Mouse (Mus musculus) lung, postnatal 10 days (tissue): Measurements from ENCODE around the gene Pcsk4.
"Not testable (repeated sequence)": the region's sequence is repeated elsewhere in the genome, so short reads cannot be mapped to it uniquely, and the experiment has no call there.

Source experiments
- DNase-seq: peaks from one replicate; pipeline ENCODE4 v3.0.0; 2021

The Pcsk4 gene

DNA sequence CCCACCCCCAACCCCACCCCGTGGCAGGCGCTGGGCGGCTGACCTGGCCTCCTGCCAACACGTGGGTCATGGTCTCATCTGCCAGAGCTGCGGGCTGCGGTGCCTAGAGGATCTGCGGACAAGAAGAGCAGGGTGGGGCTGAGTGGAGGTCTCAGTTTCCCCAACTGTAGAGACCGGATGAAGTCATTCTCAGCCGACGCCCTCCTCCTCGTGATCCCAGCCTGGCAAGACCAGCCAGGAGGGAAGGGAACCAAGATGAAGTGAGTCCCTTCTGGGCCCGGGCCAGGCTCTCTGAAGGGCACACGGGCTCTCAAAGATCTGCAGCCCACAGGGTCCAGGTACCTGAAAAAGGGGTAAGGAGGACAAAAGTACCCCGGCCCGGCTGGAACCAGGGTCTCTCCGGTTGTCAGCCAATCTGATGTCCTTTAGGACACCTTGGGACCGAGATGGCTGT lies 18.2 kb upstream of the Pcsk4 start:
- peak; percentile 35 for DNase-seq

GRCm38 (mm10) chr10:80345929-80346328 lies 16.6 kb upstream of the Pcsk4 start:
- DNase-seq, result not testable (repeated sequence)

- DNase-seq, result peak; percentile 49
These were observed 15.8 kb upstream of the Pcsk4 start for GRCm38 (mm10) chr10:80345122-80345521.

DNA sequence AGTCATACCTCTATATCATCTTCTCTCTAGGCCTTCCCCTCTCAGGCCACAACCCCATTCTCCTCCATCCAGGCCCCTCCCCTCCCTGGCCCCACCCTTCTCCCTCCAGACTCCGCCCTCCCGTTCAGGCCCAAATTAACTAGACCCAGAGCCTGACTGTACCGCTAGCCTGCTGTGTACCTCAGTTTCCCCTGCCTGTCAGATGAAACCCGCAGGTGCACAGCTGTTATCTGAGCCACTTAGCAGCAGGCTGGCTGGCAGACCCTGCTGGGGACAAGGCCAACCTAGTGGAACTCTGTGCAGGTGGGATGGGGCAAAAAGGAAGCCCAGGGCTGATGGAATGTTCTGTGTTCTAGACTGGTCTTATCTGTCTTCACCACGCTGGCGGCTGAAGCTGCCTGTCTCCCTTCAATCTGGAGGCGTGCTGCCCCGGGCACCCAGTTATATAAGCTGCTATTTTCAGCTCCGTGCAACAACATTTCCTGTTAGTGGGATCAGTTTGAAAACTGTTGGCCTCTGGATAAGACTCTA lies 14.9 kb upstream of the Pcsk4 start:
- DNase-seq, result peak; percentile 45

- DNase-seq, result no peak
These were observed 14.2 kb upstream of the Pcsk4 start for GRCm38 (mm10) chr10:80343425-80343895.

- peak; percentile 84 for DNase-seq
These were observed 13.6 kb upstream of the Pcsk4 start for GRCm38 (mm10) chr10:80342749-80343424.

DNA sequence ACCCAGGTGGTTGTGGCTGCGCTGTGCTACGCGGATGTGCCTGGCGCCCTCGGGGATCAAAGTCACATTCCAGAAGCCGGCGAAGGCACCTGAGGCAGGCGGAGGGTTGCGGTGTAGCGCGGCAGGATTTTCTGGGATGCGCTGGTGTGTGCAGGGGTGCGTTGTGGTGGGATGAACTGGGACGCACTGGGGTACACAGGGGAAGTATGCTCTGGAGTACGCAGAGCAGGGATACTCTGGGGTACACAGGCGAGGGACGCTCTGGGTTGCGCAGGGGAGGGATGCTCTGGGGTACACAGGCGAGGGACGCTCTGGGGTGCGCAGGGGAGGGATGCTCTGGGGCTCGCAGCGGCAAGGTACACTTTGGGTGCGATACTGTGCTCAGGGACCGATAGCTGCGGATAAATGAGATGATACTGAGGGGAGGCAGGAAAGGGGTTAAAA lies 13.0 kb upstream of the Pcsk4 start:
- DNase-seq, result no peak

DNA sequence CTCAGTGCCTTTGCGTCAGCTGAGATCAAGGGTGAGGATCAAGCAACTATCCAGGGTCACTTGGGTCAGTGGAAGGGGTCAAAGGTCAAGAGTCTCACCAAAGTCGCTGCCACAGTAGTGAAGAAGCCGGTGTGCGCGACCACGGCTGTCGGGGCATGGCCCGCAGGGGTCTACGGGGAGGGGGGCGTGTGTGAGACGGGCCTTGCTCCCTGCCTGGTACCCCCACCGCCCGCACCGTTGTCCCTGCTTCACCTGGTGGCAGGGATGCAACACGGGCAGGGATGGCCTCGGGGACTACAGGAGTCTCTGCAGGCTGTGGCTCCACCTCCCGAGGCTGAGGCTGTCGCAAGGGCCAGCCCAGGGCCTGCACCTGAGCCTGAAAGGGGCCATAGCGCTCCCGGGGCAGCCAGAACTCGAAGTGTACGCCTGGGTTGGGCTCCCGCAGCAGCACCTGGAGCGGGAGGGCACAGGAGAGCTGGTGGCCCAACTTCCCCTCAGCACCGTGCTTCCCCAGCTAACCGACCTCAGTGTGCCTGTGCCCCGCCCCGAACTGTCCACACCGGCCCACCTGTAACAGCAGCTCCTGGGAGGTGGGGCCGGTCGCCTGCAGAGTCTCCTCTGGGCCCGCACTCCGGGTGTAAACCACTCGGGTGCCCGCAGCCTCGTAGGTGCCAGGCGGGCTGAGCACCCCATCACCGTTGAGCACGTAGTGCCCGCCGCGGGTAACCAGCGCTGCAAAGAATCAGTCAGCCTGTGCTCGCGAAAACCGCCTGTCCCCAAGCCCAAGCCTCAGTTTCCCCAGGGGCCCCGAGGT lies 12.4 kb upstream of the Pcsk4 start:
- DNase-seq, result no peak

- DNase-seq, result no peak
These were observed 11.7 kb upstream of the Pcsk4 start for GRCm38 (mm10) chr10:80341026-80341425.

DNA sequence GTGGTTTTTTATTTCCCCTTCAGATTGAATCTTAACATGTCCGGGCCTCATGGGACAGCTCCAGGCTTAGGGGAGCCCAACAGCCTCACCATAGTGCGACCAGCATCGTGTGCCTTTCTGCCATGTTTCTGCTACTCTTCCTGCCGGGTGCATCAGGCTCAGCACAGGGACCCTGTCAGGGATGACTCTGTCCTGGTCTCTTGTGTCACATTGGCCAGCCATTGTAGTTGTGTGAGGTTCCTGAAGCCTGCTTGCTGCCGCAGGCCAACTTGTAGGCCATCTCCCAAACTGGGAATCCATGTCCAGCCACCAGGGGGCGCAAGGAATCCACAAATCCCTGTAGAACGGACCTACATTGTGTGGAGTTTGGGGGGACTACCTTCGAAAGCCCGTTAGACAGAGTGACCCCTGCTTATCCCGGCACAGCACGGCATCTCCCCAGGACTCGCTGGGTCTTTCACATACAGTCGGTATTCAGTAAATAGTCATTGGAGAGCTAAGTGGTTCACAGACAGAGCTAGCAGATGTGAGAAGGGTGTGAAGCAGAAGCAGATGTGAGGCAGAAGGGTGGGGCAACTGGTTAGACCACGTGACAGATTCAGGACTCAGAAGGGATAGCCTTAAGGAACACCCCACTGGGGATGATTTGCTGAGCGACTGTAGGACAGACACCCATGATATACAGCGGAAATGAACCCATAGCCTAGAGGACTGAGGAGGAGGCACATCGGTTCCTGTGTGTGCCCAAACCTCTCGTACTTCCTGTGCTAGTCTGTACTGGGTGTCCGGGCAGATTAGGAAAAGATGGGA lies 10.8 kb upstream of the Pcsk4 start:
- peak; percentile 91 for DNase-seq

GRCm38 (mm10) chr10:80336263-80336662 lies 7.0 kb upstream of the Pcsk4 start:
- DNase-seq, result no peak

DNA sequence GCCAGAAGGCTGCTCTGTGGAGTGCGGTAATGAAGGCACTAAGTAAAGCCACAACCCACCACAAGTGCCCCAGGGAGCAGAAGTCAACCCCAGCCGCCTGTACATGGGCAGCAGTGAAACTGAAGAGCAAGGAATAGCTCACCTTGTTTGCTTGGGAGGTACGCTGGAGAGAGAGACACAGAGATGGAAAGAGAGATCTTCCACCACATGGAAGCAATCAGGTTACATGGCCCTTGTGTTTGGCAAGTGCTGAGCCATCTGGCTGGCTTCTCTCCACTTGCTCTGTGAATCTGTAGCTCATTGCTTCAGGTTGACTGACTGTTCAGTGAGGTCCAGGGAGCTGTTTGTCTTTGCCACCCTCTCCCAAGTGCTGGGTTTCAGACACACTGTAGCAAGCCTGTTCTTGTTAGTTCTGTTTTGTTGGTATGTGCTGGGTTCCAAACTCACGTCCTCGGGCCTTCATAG lies 3.3 kb upstream of the Pcsk4 start:
- no peak for DNase-seq

GRCm38 (mm10) chr10:80331636-80332524 lies 2.6 kb upstream of the Pcsk4 start:
- no peak for DNase-seq

DNA sequence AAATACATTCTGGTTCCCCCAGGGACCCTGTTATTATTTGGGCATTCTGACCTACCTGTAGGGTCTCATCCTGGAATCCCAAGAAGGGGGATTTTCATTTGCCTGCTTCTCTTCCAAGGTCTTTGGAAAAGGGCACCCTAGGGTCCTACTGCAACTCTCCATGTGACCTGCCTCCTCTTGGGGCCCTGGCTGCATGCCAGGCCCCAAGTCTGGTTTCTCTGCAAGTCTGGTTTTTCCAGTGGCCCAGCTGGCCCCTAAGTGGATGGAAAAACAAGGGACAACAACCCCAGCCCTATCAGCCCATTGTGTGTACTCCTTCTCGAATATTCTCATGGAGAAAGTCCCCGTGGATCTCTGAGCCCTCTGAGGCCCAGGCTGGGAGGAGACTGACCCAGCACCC lies 1.6 kb upstream of the Pcsk4 start:
- DNase-seq, result no peak

- no peak for DNase-seq
These were observed 786 bp upstream of the Pcsk4 start for GRCm38 (mm10) chr10:80330084-80330483.

DNA sequence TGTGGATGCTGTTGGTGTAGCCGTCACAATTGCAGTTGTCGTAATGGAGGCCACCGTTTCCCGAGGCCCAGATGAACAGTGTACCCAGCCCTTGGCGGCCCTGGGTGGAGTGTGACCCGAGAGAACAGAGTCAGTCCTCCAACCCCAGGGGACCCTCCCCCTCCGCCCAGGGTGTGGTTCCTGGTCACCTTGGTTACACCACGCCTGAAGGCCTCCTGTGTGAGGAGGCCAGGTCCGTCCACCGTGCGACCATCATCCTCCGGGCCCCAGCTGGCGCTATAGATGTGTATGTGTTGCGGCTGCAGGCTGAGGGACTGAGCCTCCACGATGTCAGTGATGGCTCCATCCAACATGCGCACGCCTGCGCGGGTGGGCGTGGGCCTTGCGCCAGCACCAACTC lies 4.3 kb downstream of the Pcsk4 start:
- no peak for DNase-seq

GRCm38 (mm10) chr10:80324120-80325037 lies 4.9 kb downstream of the Pcsk4 start:
- no peak for DNase-seq

- DNase-seq, result peak; percentile 85
These were observed 5.8 kb downstream of the Pcsk4 start for GRCm38 (mm10) chr10:80323261-80324119.

- peak; percentile 47 for DNase-seq
These were observed 6.5 kb downstream of the Pcsk4 start for GRCm38 (mm10) chr10:80322811-80323211.
